Mouse (Mus musculus) cerebellum, adult 2 months (tissue): ENCODE measurements around the gene Ncor2. TPM values are rescaled to one million over a fixed set of nuclear protein-coding genes. Genes with fewer than 3 reads are reported as not detected.

Experiments used
- DNase-seq, 2 experiments: peaks; one replicate each; pipeline ENCODE4 v3.0.0; 2021
- H3K27ac ChIP-seq: fragments of 200-500 bp; 2 replicates; pipeline ENCODE4 v1.5.1; 2012; ENCODE audit warnings: low read length, control low read depth, inconsistent platforms; ENCODE audit not compliant: insufficient read depth
- H3K27me3 ChIP-seq: fragments of 200-500 bp; 2 replicates; pipeline ENCODE4 v1.6.1; 2012; ENCODE audit warnings: inconsistent platforms, mild to moderate bottlenecking, low read length, moderate library complexity; ENCODE audit not compliant: control insufficient read depth, insufficient read depth
- H3K4me1 ChIP-seq: fragments of 200-500 bp; 2 replicates; pipeline ENCODE4 v1.6.1; 2011; ENCODE audit warnings: low read length; ENCODE audit not compliant: control insufficient read depth, insufficient read depth
- H3K4me3 ChIP-seq: fragments of 200-500 bp; replicated peaks from 2 replicates; pipeline ENCODE3; 2011; ENCODE audit warnings: mild to moderate bottlenecking, low read depth, low read length, control low read depth; ENCODE audit not compliant: insufficient read depth
- CTCF ChIP-seq: fragments of 200-500 bp; IDR thresholded peaks from 2 replicates; pipeline ENCODE4 v1.5.1; 2011; ENCODE audit warnings: low read depth, mild to moderate bottlenecking, control low read depth, low read length, moderate library complexity, borderline replicate concordance; ENCODE audit not compliant: insufficient read depth
- POLR2A ChIP-seq: fragments of 200-500 bp; IDR thresholded peaks from 2 replicates; pipeline ENCODE4 v1.6.1; 2011; ENCODE audit warnings: low read length, control low read depth, borderline replicate concordance; ENCODE audit not compliant: insufficient read depth
- WGBS: fragments of 180-500 bp; shearing (Covaris S2); methylation state at CpG from one replicate; pipeline ENCODE4 v1.1.7; 2018; 5-methylcytosine and 5-hydroxymethylcytosine counted together
- polyA plus RNA-seq: library from polyadenylated mRNA; depleted of rRNA; stranded (reverse); fragments of >200 nt; gene quantifications from 2 replicates; pipeline ENCODE4 v1.2.3, GENCODE M21; 2012

Ncor2 gene
- polyA plus RNA-seq, 1 experiment, result 93.2 TPM

- no peak for DNase-seq
- H3K4me1 ChIP-seq, result peaks cover 29% of the 10 kb centered on the region
- WGBS, result 46% methylated on average over 8 of the region's 8 CpGs
- H3K27me3 ChIP-seq, result no peaks in the 10 kb centered on the region
- H3K4me3 ChIP-seq, result no peak overlapping the region
- no peak overlapping the region for H3K27ac ChIP-seq
- no peak for TF ChIP-seq CTCF
- no peak for TF ChIP-seq POLR2A
Measured at GRCm38 (mm10) chr5:125011628-125012027, 167.4 kb downstream of the Ncor2 start.

DNA sequence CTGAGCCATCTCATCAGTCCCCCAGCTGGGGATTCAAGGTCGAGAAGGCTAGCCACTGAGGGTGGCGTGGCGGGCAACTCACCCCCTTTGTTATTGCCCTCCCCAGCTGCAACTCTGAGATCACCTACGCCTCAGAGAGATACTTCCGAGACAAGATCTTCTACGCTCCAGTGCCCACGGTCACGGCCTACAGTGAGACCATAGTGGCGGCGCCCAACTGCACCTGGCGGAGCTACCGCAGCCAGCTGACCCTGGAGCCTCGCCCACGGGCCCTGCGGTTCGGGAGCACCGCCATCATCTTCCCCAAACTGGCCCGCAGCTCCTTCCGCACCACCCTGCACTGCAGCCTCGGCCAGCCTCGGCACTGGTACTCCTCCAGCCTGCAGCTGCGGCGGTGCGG is 167.9 kb downstream of the Ncor2 start:
- Histone ChIP-seq H3K27me3 (no peaks in the 10 kb centered on the region), H3K4me1 (peaks cover 29% of the 10 kb centered on the region), H3K4me3 (no peak overlapping the region), H3K27ac (no peak overlapping the region)
- peak in 1 of 2 experiments; percentile 24 for DNase-seq
- 58% methylated on average over 24 of the region's 24 CpGs for WGBS
- TF ChIP-seq CTCF (no peak), POLR2A (no peak)

DNA sequence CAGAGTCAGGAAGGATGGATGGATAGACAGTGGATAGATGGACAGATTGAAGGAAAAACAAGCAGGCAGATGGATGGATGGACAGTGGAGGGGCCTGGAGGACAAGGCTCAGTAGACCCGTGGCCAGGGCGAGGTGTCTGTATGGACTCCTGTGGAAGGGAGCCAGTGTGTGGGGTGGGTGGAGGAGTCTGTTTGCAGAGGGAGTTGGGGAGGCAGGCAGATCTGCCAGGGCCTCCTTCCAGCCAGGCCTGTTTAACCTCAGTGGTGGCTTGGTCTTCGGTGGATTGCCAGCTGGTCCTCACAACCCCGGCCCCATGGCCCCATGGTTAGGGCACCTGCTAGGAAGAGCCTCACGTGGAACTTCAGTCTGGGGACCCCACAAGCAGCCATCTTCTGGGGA is 172.1 kb downstream of the Ncor2 start:
- Histone ChIP-seq H3K4me1 (peaks cover 9% of the 10 kb centered on the region), H3K27ac (no peak overlapping the region), H3K27me3 (peaks cover 1% of the 10 kb centered on the region; the same call in 1 of the 2 replicates), H3K4me3 (no peak overlapping the region)
- TF ChIP-seq POLR2A (no peak), CTCF (no peak)
- 14% methylated on average over 5 of the region's 5 CpGs for WGBS
- no peak for DNase-seq

GRCm38 (mm10) chr5:125005871-125006652 is 173.0 kb downstream of the Ncor2 start:
- H3K4me1 ChIP-seq, result peaks cover under 1% of the 10 kb centered on the region; the same call in 1 of the 2 replicates
- DNase-seq, result no peak
- TF ChIP-seq POLR2A (no peak), CTCF (no peak)
- WGBS, result 20% methylated on average over 9 of the region's 9 CpGs
- peaks cover 1% of the 10 kb centered on the region; the same call in 1 of the 2 replicates for H3K27me3 ChIP-seq
- H3K4me3 ChIP-seq, result no peak overlapping the region
- no peak overlapping the region for H3K27ac ChIP-seq

- Histone ChIP-seq H3K4me3 (no peak overlapping the region), H3K27ac (no peak overlapping the region), H3K4me1 (no peaks in the 10 kb centered on the region), H3K27me3 (peaks cover 1% of the 10 kb centered on the region; the same call in 1 of the 2 replicates)
- DNase-seq, result no peak
- WGBS, result 19% methylated on average over 15 of the region's 15 CpGs
- no peak for TF ChIP-seq POLR2A
Measured at GRCm38 (mm10) chr5:125003873-125004255, 175.2 kb downstream of the Ncor2 start.

- 4% methylated on average over 38 of the region's 41 CpGs for WGBS
- H3K4me3 ChIP-seq, result no peak within 1 kb of the TSS
Measured at GRCm38 (mm10) chr5:125002969-125003872, 175.8 kb downstream of the Ncor2 start, which contains the start of gene Rflna. TSS of gene Rflna (plus strand) at chr5:125003221.

DNA sequence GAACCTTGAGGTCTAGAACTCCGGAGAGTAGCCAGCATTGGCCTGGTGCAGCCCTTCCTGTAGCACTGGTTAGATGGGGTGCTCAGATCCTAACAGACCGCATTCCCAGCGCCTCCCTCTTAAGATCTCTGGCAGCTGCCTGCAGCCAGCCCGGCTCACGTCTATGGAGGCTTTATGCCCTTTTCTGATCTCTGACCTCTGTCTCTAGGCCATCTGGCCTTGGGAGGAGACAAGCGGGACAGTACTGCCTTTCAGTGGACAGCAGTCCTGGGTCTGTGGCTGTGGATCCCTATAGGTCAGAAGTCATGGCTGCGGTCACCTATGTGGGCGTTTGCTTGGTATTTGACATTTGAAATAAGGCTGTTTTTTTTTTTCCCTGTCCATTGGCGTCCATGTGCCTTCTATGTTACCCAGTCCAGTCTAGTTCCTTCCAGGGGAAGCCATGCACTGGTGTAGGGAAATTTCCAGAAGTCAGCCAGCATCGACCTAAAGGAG is 178.2 kb downstream of the Ncor2 start:
- H3K27ac ChIP-seq, result no peak overlapping the region
- 95% methylated on average over 10 of the region's 10 CpGs for WGBS
- no peaks in the 10 kb centered on the region for H3K4me1 ChIP-seq
- peaks cover 1% of the 10 kb centered on the region; the same call in 1 of the 2 replicates for H3K27me3 ChIP-seq
- TF ChIP-seq CTCF, result no peak
- TF ChIP-seq POLR2A, result no peak
- DNase-seq, result no peak
- H3K4me3 ChIP-seq, result no peak overlapping the region

More at GRCm38 (mm10) chr5:125002969-125003872, 175.8 kb downstream of the Ncor2 start, which contains the start of gene Rflna:
- Histone ChIP-seq H3K4me1 (no peaks in the 10 kb centered on the region), H3K27ac (no peak within 1 kb of the TSS), H3K27me3 (peaks cover 1% of the 10 kb centered on the region; the same call in 1 of the 2 replicates)
- TF ChIP-seq POLR2A (no peak), CTCF (no peak)
- DNase-seq, result no peak

GRCm38 (mm10) chr5:124997913-124998312 is 181.1 kb downstream of the Ncor2 start:
- 91% methylated on average over 4 of the region's 4 CpGs for WGBS
- Histone ChIP-seq H3K4me3 (no peak overlapping the region), H3K27me3 (no peaks in the 10 kb centered on the region), H3K27ac (no peak overlapping the region), H3K4me1 (no peaks in the 10 kb centered on the region; the same call in 1 of the 2 replicates)
- TF ChIP-seq POLR2A, result no peak
- no peak for TF ChIP-seq CTCF
- DNase-seq, result no peak
